Mouse (Mus musculus): ENCODE measurements around the gene Naa16. TPM values are rescaled to one million over a fixed set of nuclear protein-coding genes. Genes with fewer than 3 reads are reported as not detected.

The Naa16 gene
- polyA plus RNA-seq, 1 experiment, result 6.3 TPM

DNA sequence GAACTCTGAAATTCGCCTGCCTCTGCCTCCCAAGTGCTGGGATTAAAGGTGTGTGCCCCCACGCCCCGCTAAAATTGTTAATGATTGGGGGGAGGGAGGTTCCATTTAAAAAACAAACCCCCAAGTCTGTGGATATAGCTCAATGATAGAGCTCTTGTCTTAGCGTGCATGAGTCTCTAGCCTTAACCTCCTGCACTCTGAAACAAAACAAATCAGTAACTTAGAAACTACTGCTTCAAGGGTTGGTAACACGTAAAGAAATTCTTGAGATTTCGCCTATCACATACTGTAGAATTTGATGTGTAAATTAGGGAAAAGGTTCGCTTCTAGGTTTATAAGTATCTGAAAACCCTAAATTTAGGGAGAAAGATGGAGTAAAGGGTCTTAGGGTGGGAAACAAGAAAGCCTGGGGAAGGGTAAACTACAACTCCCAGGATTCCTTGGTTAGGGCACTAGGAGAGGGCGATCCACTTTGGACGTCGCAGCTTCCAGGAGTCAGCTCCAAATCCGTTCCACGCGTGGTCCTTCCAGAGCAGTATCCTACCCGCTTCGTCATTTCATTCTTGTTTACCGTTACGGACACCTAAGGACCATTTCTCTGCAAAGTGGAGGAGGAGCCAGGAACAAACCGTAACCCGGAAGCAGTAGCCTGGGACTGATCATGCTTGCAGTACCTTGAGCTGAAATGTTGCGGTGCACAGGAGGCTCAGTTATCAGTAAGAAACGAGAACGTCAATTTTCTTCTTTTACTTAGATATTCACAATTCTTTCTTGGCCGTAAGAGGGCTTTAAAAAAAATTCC is 6.9 kb upstream of the Naa16 start, which contains the start of gene Mtrf1:
Mtrf1 (plus strand) TSS at position 452 of the 802 bp plus-strand sequence.
- Histone ChIP-seq H3K27ac (ENCODE audit: insufficient read depth, low read length) (peak within 1 kb of the TSS; percentile 37), H3K4me3 (ENCODE audit: insufficient read depth, low read length) (peak within 1 kb of the TSS; percentile 55), H3K4me1 (ENCODE audit: control insufficient read depth, insufficient read depth, low read length) (no peaks in the 10 kb centered on the region)
- no peak for TF ChIP-seq CTCF (IDR thresholded peaks at IDR 0.05; ENCODE audit: extremely low read depth, insufficient read depth, low read length)
- peak; percentile 71 for TF ChIP-seq POLR2A (IDR thresholded peaks at IDR 0.05; ENCODE audit: extremely low read depth, insufficient read depth, low read length)

DNA sequence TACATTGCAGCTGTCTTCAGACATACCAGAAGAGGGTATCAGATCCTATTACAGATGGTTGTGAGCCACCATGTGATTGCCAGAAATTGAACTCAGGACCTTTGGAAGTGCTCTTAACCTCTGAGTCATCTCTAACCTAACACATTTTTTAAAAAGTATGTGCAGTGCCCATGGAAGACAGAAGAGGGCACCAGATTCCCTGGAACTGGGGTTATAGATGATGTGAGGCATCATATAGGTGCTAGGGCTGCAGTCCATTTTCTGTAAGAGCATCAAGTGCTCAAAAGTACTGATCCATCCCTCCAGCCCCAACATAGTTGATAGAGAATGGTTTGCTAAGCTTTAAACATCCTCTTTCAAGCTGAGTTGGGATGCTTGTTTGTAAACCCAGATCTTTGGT is 4.0 kb upstream of the Naa16 start:
- no peaks in the 10 kb centered on the region for H3K4me1 ChIP-seq (ENCODE audit: control insufficient read depth, insufficient read depth, low read length)
- no peak overlapping the region for H3K27ac ChIP-seq (ENCODE audit: insufficient read depth, low read length)
- no peak overlapping the region for H3K4me3 ChIP-seq (ENCODE audit: insufficient read depth, low read length)
- TF ChIP-seq POLR2A (IDR thresholded peaks at IDR 0.05; ENCODE audit: extremely low read depth, insufficient read depth, low read length) (no peak), CTCF (IDR thresholded peaks at IDR 0.05; ENCODE audit: extremely low read depth, insufficient read depth, low read length) (peak; percentile 48; the same call in 1 of the 2 replicates)

DNA sequence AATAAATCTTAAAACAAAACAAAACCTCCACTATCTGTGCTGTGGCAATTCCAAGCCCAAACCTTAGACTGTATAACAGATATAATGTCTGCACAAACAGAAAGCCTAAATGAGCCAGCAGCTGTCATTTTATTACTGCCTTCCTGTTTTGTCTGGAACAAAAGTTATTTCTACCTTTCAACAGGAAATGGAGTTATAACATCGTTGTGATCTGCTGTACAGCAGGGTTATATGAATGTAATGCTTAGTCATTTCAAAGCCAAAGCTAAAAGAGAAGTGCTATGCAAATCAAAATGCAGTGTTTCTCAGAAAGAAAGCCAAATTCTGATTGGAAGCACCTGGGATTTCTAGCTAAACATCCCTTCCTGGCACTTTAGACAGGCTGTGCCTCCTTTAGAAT is 2.7 kb upstream of the Naa16 start:
- Histone ChIP-seq H3K4me3 (ENCODE audit: insufficient read depth, low read length) (no peak overlapping the region), H3K27ac (ENCODE audit: insufficient read depth, low read length) (no peak overlapping the region), H3K4me1 (ENCODE audit: control insufficient read depth, insufficient read depth, low read length) (no peaks in the 10 kb centered on the region; the same call in 1 of the 2 replicates)
- TF ChIP-seq POLR2A (IDR thresholded peaks at IDR 0.05; ENCODE audit: extremely low read depth, insufficient read depth, low read length), result no peak
- no peak for TF ChIP-seq CTCF (IDR thresholded peaks at IDR 0.05; ENCODE audit: extremely low read depth, insufficient read depth, low read length)

DNA sequence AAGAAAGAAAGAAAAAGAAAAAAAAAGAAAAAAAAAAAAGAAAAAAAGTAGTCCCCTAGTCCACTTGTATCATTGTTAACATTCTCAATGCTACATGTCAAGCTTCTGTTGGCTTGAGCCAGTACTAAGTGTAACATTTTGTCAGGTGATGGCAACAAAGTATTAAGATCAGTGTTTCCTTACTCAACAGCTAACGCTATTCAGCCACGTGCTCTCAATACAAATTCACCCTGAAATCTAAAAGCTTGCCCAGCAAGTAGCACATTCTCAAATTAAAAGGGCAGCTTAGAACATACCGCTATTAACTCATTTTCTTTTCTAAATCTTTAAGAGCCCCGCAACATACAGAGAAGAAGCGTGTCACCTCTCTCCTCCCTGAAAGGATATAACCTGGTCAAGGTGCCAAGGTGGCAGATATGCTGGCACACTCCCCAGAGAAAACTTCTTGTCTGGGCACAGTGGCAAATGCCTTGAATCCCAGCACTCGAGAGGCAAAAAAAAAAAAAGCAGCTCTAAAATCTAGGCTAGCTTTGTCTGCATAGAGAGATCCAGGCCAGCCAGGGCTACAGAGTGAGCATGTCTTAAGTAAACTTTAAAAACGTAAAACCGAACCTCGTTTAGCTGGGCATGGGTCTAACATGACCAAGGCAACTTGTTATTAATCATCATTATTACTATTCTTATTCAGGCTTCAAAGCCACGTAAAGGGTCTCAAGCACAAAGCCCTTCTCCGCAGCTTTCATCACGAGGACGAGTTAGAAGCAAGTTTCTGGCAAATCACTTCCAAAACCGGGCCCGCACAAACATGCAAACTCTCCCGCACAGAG is 927 bp downstream of the Naa16 start:
- Histone ChIP-seq H3K27ac (ENCODE audit: insufficient read depth, low read length) (peak overlapping the region; percentile 94), H3K4me1 (ENCODE audit: control insufficient read depth, insufficient read depth, low read length) (no peaks in the 10 kb centered on the region; the same call in 1 of the 2 replicates), H3K4me3 (ENCODE audit: insufficient read depth, low read length) (peak overlapping the region; percentile 54)
- TF ChIP-seq POLR2A (IDR thresholded peaks at IDR 0.05; ENCODE audit: extremely low read depth, insufficient read depth, low read length), result no peak
- TF ChIP-seq CTCF (IDR thresholded peaks at IDR 0.05; ENCODE audit: extremely low read depth, insufficient read depth, low read length), result no peak

DNA sequence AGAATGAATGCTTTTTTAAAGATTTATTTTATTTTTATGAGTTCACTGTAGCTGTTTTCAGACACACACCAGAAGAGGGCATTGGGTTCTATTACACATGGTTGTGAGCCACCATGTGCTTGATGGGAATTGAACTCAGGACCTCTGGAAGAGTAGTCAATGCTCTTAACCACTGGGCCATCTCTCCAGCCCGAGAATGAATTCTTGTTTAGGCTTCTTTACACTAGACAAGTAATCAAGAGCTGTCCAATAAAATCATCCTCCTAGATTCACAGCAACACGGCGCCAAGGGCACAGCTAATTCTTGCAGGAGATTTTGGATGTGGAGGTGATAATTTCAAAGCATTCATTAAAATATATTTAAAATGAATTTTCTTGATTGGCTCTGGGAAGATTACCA is 2.3 kb downstream of the Naa16 start:
- no peak for TF ChIP-seq POLR2A (IDR thresholded peaks at IDR 0.05; ENCODE audit: extremely low read depth, insufficient read depth, low read length)
- no peak for TF ChIP-seq CTCF (IDR thresholded peaks at IDR 0.05; ENCODE audit: extremely low read depth, insufficient read depth, low read length)
- no peak overlapping the region for H3K4me3 ChIP-seq (ENCODE audit: insufficient read depth, low read length)
- no peak overlapping the region for H3K27ac ChIP-seq (ENCODE audit: insufficient read depth, low read length)
- no peaks in the 10 kb centered on the region; the same call in 1 of the 2 replicates for H3K4me1 ChIP-seq (ENCODE audit: control insufficient read depth, insufficient read depth, low read length)

DNA sequence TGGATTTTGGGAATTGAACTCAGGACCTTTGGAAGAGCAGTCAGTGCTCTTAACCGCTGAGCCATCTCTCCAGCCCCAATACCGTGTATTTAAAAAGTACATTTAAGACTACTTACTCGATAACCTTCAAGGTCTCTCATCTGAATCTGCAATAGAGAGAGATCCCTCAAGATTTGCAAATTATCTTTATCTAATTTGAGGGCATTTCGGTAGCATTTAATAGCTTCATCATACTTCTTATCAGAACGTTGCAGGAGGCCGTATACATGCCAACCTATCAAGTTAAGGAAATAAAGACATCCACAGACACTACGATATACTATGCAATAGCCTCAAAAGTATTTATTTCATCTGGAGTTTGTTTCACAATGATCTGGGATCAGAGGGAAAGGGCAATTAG is 7.5 kb downstream of the Naa16 start:
- TF ChIP-seq CTCF (IDR thresholded peaks at IDR 0.05; ENCODE audit: extremely low read depth, insufficient read depth, low read length) (no peak), POLR2A (IDR thresholded peaks at IDR 0.05; ENCODE audit: extremely low read depth, insufficient read depth, low read length) (no peak)
- H3K4me3 ChIP-seq (ENCODE audit: insufficient read depth, low read length), result no peak overlapping the region
- no peak overlapping the region for H3K27ac ChIP-seq (ENCODE audit: insufficient read depth, low read length)
- H3K4me1 ChIP-seq (ENCODE audit: control insufficient read depth, insufficient read depth, low read length), result no peaks in the 10 kb centered on the region

DNA sequence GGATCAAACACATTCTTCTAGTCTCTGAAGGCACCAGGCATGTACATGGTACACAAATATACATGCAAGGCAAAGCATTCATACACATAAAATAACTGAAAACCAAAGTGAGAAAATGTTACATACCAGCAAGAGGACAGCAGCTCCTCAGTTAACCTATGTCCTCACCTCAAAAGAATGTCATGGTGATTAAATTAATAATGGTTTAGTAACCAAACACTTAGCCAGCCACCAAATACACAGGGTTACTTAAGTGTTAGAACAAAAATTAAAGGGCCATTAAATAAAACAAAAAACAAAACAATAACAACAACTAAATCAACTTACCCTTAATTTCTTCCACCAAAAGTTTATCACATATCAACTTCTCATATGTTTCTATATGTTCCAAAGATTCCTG is 13.5 kb downstream of the Naa16 start:
- no peak overlapping the region for H3K27ac ChIP-seq (ENCODE audit: insufficient read depth, low read length)
- no peak overlapping the region for H3K4me3 ChIP-seq (ENCODE audit: insufficient read depth, low read length)
- TF ChIP-seq POLR2A (IDR thresholded peaks at IDR 0.05; ENCODE audit: extremely low read depth, insufficient read depth, low read length) (no peak), CTCF (IDR thresholded peaks at IDR 0.05; ENCODE audit: extremely low read depth, insufficient read depth, low read length) (no peak)
- H3K4me1 ChIP-seq (ENCODE audit: control insufficient read depth, insufficient read depth, low read length), result no peaks in the 10 kb centered on the region

DNA sequence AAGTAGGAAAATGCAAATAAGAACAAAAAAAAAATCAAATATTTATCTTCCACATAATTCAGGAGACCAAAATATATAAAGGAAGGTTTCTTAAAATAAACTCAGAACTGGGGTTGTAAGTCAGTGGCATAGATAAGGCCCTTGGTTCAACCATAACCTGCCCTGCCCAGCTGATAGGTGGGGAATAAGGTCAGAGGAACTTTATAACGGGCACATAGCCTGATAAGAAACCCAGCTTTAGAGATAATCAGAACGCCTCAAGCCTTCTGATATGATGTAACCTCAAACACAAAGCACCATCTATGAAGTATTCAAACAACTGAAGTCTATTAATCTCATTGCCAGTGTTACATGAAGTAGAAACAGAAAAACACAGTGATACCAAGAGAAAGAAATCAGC is 32.5 kb downstream of the Naa16 start:
- H3K27ac ChIP-seq (ENCODE audit: insufficient read depth, low read length), result no peak overlapping the region
- H3K4me1 ChIP-seq (ENCODE audit: control insufficient read depth, insufficient read depth, low read length), result no peaks in the 10 kb centered on the region
- no peak overlapping the region for H3K4me3 ChIP-seq (ENCODE audit: insufficient read depth, low read length)
- TF ChIP-seq POLR2A (IDR thresholded peaks at IDR 0.05; ENCODE audit: extremely low read depth, insufficient read depth, low read length), result no peak
- TF ChIP-seq CTCF (IDR thresholded peaks at IDR 0.05; ENCODE audit: extremely low read depth, insufficient read depth, low read length), result no peak

DNA sequence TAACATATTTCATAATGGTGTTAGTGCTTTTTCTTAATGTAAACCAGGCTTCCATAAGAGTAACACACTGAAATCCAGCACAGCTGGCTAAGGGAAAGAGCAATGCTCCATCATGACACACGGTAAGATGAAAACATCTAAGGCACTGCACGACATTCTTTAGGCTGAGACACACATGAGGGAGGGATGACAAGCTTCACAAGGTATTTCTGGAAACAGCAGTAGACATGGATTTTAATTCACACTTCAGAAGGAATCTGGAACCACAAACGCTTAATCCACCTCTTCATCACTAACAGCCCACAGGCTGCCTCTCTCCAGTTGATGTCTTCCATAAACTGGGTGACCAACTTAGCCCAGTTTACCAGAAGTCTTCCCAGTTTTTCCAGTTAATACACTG is 44.2 kb downstream of the Naa16 start:
- H3K4me3 ChIP-seq (ENCODE audit: insufficient read depth, low read length), result no peak overlapping the region
- no peaks in the 10 kb centered on the region; the same call in 1 of the 2 replicates for H3K4me1 ChIP-seq (ENCODE audit: control insufficient read depth, insufficient read depth, low read length)
- TF ChIP-seq POLR2A (IDR thresholded peaks at IDR 0.05; ENCODE audit: extremely low read depth, insufficient read depth, low read length) (no peak), CTCF (IDR thresholded peaks at IDR 0.05; ENCODE audit: extremely low read depth, insufficient read depth, low read length) (no peak)
- H3K27ac ChIP-seq (ENCODE audit: insufficient read depth, low read length), result no peak overlapping the region
